Mouse (Mus musculus) right cerebral cortex, postnatal 14 days (tissue): ENCODE data around the gene Praf2.
"Not testable (repeated sequence)": the region's sequence is repeated elsewhere in the genome, so short reads cannot be mapped to it uniquely, and the experiment has no call there.

Source experiments
- DNase-seq: peaks from one replicate; pipeline ENCODE4 v3.0.0; 2022

Praf2 gene

DNA sequence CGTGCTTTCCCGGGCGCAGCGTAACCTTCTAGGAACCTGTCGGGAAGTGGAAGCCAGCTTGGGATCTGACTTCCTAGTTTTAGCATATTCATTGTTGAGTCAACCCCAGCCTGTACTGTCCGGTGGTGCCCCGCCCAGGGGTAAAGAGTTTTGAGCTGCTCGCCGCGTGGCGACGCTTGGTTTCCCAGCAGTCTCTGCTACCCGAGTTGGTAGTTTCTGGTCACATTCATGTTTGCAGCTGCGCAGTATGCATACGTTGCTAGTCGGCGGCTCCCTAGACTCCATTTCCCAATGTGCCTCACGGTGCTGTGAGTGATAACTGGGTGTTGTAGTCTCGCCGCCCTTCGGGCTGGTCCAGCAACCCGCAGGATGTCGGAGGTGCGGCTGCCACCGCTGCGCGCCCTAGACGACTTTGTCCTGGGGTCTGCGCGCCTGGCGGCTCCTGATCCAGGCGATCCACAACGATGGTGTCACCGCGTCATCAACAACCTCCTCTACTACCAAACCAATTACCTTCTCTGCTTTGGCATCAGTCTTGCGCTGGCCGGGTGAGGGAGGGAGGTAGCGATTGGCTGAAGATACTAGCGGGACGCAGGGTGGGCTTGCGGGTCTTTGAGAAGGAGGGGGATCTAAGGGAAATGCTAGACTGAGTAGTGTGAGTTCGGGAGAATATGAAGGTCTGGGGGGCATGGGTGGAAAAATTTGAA, at the start of gene Praf2:
TSS of gene Praf2 (plus strand) at position 225 of the 707 bp plus-strand sequence.
- DNase-seq = peak; percentile 67

DNA sequence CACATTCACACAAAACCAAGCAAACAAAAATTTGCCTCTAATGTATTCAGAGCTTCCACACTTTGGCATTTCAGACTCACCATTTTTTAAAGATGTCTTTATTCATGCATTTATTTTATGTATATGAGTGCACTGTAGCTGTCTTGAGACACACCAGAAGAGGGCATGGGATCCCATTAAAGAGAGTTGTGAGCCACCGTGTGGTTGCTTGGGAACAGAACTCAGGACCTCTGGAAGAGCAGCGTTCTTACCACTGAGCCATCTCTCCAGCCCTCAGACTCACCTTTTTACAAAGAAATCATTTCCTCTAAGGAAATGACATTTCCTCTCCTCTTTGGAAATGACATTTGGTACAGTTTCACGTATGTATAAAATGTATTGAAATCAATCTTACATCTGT, 49.3 kb upstream of the Praf2 start:
- DNase-seq = no peak

DNA sequence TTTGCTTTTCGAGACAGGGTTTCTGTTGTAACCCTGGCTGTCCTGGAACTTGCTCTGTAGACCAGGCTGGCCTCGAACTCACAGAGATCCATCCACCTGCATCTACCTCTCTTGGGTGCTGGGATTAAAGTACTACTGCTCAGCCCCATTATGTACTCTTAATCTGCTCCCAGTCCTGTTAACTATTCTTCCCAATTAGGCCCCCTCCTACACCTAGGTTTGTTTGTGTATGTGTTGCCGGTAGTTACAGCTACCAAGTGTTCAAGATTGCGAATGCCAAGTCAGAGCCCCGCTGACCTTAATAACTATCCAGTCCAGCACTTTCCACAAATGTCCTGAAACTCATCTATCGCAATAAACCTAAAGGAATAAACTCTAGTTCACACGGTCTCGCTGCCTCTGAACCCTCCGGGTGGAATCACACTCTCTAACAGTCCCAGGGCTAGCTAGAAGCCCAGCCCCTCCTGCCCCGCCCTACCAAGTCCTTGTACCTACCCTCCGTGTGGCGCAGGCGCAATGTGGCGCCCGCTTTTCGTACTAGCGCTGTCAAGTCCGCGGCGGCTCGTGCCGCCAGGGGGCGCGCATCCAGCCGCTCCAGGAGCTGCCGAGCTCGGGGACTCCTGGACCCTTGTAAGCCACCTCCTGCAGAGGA, 48.7 kb upstream of the Praf2 start:
- DNase-seq = peak; percentile 82

DNA sequence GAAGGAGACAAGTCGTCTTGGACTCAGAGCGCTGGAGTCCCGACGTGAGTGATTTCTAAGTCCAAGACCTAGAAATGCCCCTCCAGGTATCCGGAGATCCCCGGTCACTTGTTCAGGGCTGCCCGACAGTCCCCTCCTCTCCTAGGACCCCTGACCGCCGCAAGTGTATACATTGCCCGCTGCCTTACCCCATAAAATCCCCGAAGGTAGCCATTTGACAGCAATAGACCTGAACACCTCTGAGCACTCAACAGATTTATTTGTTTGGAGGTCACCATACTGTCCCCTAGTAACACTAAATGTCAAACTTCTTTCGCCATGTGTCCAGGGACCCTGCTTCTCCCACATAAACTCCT, 48.2 kb upstream of the Praf2 start:
- DNase-seq = no peak

DNA sequence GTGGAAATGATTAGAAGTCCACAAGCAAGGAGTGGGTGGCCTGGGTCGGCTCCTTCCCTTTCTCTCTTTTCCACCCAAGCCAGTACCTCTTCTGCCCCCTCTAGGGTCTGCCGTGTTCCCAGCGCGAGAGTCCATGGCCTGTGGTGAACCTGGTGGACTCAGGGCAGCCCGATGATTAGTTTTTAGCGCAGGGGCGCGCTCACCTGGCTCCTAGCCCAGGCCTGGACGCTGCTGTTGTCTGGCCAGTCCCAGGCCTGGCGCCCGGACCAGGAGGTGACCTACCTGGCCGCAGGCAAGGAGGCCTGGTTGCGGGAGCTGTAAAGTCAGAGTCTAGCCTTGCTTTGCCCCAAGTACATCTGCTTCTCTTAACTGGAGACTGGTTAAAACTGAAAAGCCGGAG, 47.4 kb upstream of the Praf2 start, which contains the start of gene Magix:
TSS of gene Magix (minus strand) at position 388 of the 400 bp plus-strand sequence.
- no peak for DNase-seq

DNA sequence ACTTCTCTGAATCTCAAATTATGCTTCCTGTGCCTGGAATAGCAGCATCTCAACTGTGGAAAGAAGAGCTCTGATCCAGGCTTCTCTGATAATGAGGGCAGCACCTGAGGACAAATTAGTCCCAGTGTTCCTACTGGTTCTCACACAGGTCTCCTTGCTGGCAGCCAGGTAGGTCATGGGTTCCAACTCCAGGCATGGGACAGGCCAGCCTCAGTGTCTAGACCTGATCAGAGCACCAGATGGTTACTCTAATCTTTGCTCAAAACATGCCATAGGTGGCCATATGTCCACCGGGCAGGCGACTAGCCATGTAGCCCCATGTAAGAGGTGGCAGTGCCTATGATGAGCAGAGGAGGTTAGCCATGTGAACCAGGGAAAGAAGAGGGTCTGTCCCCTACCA, 39.9 kb upstream of the Praf2 start:
- DNase-seq = no peak

DNA sequence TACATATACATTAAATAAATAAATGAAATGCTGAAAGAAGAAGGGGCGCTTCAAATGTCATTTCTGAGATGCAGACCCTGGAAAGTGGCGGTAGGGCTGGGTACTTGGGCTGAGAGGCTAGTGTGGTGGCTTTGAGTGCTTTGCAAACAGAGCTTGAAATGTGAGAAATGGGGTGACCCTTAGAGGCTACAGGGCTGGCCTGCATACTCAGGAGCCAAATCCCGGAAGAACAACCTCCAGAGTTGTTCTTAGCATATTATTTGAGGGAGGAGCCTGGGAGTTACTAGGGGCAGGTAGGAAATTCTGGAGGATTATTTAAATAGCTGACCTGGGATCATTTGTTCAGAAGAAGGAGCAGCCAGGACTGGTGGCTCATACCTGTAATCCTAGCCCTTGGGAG, 37.8 kb upstream of the Praf2 start:
- no peak for DNase-seq

DNA sequence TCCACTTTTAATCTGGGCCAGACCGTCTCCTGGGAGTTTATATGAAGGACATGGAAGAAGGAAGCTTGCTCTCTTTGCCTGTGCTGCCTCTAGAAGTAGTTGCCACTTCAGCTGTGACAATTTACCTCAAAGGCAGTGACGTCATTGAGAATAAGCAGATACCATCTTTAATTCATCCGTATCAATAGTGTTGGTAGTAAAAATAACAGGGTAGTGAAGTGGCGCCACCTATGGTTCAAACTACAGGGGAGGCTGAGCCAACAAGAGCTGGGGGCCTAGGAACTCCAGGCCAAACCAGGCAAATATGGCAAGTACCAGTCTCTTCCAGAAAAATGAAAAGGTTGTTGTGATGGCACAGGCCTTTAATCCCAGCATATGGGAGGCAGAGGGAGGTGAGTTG, 35.4 kb upstream of the Praf2 start:
- DNase-seq = no peak

DNA sequence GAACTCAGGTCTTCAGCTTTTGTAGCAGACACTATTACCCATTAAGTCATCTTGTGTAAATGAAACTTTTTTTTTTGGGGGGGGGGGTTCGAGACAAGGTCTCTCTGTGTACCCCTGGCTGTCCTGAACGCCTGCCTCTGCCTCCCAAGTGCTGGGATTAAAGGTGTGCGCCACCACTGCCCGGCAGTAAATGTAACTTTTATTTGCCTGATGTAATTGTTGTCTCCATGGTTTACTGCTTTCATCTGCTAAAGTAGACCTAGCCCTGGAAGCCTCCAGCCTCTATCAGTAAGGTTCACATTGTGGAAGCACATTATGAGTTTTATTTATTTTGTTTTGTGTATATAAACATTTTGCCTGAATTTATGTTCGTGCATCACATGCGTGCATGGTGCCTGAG, 31.7 kb upstream of the Praf2 start:
- no peak for DNase-seq

DNA sequence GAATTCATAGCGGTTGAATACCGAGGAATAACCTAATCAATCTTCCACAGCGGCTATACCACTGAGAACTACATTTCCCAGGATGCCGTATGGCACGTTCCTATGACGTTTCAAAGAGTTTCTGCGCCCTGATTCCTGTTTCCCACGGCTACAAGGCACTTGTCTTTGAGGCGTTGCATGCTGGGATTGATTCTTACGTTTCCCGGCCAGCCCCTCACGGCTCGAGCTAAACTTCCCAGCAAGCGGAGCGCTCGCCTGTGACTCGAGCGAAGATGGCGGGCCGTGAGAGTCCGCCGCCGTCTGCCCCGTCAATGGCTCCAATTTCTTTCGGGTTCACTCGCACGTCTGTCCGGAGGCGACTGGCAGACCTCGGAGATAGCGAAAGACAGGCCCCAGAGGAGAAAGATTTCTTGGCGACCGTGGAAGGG, 31.3 kb upstream of the Praf2 start, which contains the start of gene Gpkow:
TSS of gene Gpkow (plus strand) at position 178 of the 428 bp plus-strand sequence.
- peak; percentile 64 for DNase-seq

DNA sequence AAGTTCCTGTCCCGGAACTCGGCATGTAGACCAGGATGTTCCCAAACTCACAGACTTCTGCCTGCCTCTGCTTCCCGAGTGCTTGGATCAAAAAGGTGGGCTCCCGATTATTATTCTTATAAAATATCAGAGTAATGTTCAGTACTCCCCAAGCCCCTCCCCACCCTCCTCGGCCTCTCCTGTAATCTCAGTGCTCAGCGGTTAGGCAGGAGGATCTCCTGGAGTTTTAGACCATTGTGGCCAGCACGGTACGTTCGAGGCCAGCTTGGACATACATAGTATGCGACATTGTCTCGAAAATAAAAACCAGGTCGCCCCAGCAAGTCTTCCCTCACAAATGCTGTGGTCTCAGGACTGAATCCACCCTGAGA, 14.5 kb upstream of the Praf2 start:
- not testable (repeated sequence) for DNase-seq

DNA sequence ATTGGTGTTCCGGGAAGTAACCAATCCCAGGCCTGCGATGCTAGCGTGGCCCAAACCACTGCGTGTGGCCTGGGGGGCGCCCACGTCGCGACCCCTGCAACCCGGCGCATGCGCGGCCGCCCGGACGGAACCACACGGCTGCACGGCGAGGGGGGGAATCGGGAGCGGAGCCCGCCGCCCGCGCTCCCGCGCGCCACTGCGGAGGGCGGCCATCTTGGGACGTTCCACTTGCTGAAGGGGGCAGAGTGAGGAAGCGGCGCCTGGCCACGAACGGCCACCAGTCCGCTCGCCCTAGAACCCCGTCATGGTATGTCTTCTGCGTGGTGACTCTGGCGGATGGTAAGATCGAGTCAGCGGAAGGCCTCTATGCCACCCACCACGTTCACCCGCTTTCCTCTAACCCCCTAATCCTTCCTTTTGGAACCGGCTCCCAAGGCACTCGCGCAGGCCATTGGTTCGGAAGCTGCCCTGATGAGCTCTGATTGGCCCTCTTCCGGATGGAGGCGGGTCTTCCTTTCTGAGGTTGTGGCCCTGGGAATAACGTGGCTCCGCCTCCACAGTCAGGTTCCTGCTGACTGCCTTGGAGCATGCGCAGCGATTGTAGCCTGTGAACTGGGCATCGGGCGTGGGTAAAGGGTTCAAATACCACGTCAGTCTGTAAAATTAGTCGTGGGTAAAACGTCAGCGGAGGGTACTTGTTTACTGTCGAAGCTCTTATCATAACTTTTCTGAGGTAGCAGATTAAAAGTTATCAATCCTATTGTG, 13.9 kb upstream of the Praf2 start, which contains the start of gene Wdr45:
TSS of gene Wdr45 (plus strand) at position 199 of the 765 bp plus-strand sequence.
- peak; percentile 84 for DNase-seq

DNA sequence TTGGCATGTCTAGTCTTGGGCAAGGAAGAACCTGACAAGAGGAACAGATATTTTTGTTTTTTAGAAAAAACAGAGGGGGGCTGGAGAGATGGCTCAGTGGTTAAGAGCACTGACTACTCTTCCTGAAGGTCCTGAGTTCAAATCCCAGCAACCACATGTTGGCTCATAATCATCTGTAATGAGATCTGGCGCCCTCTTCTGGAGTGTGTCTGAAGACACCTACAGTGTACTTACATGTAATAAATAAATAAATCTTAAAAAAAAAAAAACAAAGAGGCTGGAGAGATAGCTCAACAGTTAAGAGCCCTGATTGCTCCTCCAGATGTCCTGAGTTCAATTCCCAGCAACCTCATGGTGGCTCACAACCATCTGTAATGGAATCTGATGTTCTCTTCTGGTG, 12.2 kb upstream of the Praf2 start:
- DNase-seq = not testable (repeated sequence)

DNA sequence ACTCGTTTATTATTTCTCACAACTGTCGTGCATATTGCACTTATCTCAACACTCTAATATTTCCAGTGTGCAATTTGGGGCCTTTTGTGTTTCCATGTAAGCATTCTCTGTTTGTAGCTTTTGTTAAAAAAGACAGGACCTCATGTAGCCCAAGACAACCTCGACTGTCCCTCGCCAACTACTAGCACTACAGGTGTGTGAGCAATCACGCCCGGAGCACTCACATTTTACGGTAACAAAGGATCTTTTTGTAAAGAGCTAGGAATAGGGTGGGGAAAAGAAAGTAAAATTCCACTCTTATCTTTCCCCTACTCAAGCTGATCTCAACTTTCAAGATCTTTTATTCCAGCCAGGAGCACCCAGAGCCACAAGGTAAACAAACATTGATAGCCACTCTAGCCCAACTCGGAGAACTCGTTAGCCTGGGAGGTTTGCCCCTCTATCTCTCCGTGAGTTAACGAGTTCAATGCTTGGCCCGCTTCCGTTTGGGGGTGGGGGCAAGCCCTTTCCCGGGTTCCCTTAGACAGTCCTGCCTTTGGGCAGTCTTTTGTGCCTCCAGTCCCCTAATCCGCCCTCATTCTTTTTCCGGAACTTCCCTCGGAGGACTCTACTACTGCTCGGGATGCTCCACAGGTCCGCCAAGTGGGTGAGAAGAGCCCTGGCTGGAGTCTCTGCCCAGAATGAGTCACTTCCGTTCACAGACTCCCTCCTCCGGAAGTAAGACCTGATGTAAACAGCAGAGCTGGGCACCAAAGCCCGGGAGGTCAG, 6.5 kb upstream of the Praf2 start, which contains the start of gene Gm45208:
TSS of gene Gm45208 (plus strand) at position 732 of the 768 bp plus-strand sequence.
- DNase-seq = peak; percentile 35

DNA sequence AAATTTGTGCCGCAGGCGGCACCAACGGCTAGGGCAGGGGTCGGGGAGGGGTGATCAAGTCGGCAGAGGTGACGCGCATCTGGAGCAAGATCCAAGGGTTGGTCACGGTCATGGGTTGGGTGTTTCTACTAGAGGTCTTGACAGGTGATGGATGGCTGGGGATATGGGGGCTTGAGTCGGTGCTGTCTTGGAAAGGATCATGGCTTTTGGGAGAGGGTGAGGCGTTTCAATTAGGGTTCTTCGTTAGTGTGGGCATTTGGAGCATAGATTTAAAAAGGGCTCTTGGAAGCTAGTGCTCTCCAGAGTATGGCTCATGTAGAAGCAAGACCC, 6.0 kb upstream of the Praf2 start:
- no peak for DNase-seq

DNA sequence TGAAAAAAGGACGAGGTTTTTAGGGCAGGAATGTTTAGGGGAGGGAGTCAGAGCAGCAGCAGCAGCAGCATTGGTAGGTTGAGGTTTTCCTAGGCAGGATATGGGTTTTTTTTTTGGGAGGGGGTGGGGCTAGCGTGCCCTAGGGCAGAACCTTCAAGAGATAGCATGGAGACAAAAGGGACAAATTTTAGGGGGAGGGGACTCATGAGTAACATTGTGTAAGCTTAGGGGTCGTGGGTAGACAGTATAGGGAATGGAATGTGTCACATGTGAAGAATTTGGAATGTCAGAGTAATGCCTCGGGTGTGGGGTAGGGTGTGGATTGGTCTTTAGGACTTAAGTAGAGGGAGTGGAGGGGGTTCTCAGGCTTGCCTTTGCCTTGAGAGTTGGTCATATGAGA, 5.5 kb upstream of the Praf2 start:
- DNase-seq = no peak

DNA sequence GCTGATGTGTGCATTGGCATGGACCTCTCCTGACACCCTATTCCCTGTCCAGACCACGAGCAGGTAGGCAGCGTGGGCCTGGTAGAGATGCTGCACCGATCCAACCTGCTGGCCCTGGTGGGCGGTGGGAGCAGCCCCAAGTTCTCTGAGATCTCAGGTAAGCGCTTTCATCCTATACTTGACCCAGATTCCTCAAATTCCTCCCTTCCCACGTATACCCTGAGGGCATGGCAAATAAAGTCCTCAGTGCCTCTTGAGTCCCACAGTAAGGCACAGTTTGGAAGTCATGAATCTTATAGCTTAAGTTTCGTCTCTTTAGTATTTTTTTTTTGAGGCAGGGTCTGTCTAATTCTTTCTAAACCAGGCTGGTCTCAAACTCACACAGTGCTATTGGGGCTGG, 4.1 kb upstream of the Praf2 start:
- DNase-seq = no peak

DNA sequence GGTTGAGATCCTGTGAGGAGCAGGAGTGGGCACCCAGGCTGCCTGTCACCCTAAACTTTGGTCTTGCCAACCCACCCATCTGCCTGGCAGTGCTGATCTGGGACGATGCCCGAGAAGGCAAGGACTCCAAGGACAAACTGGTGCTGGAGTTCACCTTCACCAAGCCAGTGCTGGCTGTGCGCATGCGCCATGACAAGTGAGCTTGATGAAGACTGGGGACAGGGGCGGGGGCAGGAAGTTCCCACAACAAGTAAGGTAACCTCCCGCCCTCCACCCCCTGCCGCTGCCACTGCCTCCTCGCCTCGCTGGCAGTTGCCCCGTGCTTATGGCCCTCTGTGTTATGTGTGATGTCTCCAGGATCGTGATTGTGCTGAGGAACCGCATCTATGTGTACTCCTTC, 2.4 kb upstream of the Praf2 start:
- no peak for DNase-seq

DNA sequence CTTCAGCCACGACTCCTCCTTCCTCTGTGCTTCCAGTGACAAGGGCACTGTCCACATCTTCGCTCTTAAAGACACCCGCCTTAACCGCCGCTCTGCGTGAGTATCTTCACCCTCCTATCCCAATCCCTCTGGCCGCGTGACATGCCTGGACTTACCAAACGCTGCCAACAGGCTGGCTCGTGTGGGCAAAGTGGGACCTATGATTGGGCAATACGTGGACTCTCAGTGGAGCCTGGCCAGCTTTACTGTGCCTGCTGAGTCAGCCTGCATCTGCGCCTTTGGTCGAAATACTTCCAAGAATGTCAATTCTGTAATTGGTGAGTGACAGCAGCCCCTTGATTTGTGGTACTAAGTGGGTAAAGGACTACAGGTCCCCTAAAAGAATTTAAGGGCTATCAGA, 1.1 kb upstream of the Praf2 start:
- DNase-seq = no peak

DNA sequence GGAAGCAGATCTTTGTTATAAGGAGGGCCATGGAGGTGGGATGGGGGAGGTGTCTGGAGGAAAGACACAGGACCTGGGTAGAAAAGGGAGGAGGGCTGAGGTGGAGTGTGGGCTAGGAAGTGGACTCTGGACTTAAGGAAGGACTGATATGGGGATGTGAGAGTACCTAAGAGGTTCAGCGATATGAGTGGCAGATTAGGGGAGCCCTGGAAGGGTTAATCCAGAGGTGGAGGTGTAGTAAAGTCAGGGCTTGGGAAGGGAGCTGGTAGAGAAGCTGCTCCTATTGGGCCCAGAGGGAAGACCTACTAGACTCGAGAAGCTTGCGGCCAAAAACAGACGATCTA, 655 bp downstream of the Praf2 start:
- DNase-seq = no peak

DNA sequence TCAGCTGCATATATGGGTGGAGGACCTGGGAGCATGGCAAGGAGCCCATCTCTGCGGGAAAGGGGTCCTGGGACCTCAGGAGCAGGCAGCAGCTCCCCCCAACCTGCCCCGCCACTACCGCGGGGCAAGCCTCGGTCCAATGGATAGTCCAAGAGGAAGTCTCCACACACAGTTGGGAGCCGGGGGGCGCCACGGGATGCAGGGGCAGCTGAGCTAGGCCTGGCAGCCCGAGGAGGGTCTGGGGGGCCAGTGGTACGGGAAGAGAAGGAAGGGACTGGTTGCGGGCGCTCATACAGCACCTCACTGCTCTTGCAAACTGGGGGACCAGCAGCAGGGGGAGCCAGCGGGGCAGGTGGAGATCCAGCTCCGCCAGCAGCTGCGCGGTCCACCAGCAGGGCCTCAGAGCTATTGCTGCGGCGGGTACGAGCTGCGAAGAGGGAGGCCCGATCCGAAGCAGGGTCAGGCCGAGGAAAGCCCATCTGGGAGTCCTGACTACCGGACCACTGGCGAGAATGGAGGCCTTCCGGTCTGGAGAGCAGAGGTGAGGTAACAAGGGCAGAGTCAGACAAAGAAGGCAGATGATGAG, 5.4 kb downstream of the Praf2 start:
- peak; percentile 73 for DNase-seq

DNA sequence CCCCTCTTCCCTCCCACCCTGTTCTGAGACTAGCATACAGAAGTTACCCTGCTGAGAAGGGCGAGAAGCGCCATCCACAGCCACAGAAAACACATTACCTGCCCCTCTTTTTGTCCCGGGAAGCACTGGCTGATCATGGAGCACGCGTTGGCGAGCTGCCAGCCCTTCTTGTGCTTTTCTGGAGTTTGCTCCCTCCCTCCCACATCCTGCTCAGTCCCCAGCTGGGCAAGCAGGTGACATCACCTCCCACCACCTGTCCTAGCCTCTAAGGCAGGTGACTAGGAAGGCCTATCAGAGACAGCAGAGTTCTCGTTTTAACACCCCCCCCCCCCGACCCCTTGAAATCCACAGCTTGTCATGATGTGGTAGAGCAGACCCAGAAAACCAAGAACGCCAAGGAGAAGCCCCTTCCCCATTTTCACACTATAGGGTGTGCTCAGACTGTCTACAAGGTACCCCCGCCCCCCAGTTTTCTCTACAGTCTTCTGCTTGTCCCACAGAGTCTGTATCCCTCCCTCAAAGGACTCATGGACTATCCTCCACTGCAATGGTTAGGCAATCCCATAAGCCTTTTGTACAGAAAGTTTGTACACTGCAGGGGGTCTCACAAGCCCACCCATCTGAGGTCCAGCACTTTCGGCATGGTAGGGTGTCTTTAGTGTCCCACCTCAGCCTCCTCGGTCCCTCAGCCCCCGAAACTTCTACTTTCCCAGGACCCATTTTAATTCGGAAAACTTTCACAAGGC, 11.3 kb downstream of the Praf2 start:
- DNase-seq = peak; percentile 49
